Mouse (Mus musculus) liver, embryonic 13.5 days (tissue): ENCODE data around the gene Fam196b. TPM values are rescaled to one million over a fixed set of nuclear protein-coding genes. Genes with fewer than 3 reads are reported as not detected.

Experiments
- ATAC-seq: fragments of 200-750 bp; cut with Nextera tagmentation; 2 replicates; pipeline ENCODE4 v1.8.0; 2017; ENCODE audit warnings: low read depth, mild to moderate bottlenecking, moderate number of reproducible peaks, moderate library complexity
- DNase-seq: peaks from one replicate; pipeline ENCODE4 v3.0.0; 2022
- H3K27ac ChIP-seq: fragments of 300-500 bp; sonication (generic); 2 replicates; pipeline ENCODE4 v1.5.1; 2015; ENCODE audit warnings: moderate library complexity, mild to moderate bottlenecking, inconsistent platforms
- H3K27me3 ChIP-seq: fragments of 300-500 bp; sonication (generic); 2 replicates; pipeline ENCODE4 v1.6.1; 2015; ENCODE audit warnings: mild to moderate bottlenecking, inconsistent platforms
- H3K36me3 ChIP-seq: fragments of 300-500 bp; sonication (generic); 2 replicates; pipeline ENCODE4 v1.6.1; 2015; ENCODE audit warnings: mild to moderate bottlenecking, inconsistent platforms
- H3K4me1 ChIP-seq: fragments of 300-500 bp; sonication (generic); replicated peaks from 2 replicates; pipeline ENCODE4 v1.6.1; 2015; ENCODE audit warnings: inconsistent platforms
- H3K4me2 ChIP-seq: fragments of 300-500 bp; sonication (generic); 2 replicates; pipeline ENCODE4 v1.6.1; 2015; ENCODE audit warnings: inconsistent platforms, mild to moderate bottlenecking, moderate library complexity
- H3K4me3 ChIP-seq: fragments of 300-500 bp; sonication (generic); replicated peaks from 2 replicates; pipeline ENCODE4 v1.5.1; 2015; ENCODE audit warnings: mild to moderate bottlenecking, inconsistent platforms
- H3K9ac ChIP-seq: fragments of 300-500 bp; sonication (generic); 2 replicates; pipeline ENCODE4 v1.6.1; 2015; ENCODE audit warnings: mild to moderate bottlenecking, inconsistent platforms
- H3K9me3 ChIP-seq: fragments of 300-500 bp; sonication (generic); replicated peaks from 2 replicates; pipeline ENCODE4 v1.6.1; 2016; ENCODE audit warnings: inconsistent platforms
- WGBS: fragments of 180-500 bp; shearing (Covaris S2); methylation state at CpG from one replicate; pipeline ENCODE4 v1.1.7; 2015; ENCODE audit not compliant: insufficient replicate concordance; 5-methylcytosine and 5-hydroxymethylcytosine counted together
- polyA plus RNA-seq: library from polyadenylated mRNA; unstranded; fragments of >200 nt; fragmentation: Nextera tagmentation; extraction: Ambion mirVana; gene quantifications from 2 replicates; pipeline ENCODE4 v1.2.1, GENCODE M21; 2015

Gene Fam196b
- polyA plus RNA-seq, 1 experiment from 2014 or later, result 0.06 TPM

GRCm38 (mm10) chr11:34384178-34384577 is 69.6 kb downstream of the Fam196b start:
- H3K27ac ChIP-seq, result no peak overlapping the region
- no peak overlapping the region for H3K4me3 ChIP-seq
- H3K4me1 ChIP-seq, result no peaks in the 10 kb centered on the region
- H3K9me3 ChIP-seq, result no peaks in the 10 kb centered on the region
- H3K36me3 ChIP-seq, result no peaks in the 10 kb centered on the region
- ATAC-seq (no peak), DNase-seq (no peak)
- no peak overlapping the region for H3K4me2 ChIP-seq
- H3K27me3 ChIP-seq, result no peaks in the 10 kb centered on the region
- H3K9ac ChIP-seq, result no peak overlapping the region
- WGBS, result 20% methylated on average over 4 of the region's 4 CpGs

GRCm38 (mm10) chr11:34385001-34385688 is 70.5 kb downstream of the Fam196b start:
- Histone ChIP-seq H3K4me2 (no peak overlapping the region), H3K4me1 (no peaks in the 10 kb centered on the region), H3K27ac (no peak overlapping the region), H3K9me3 (no peaks in the 10 kb centered on the region), H3K27me3 (no peaks in the 10 kb centered on the region), H3K36me3 (no peaks in the 10 kb centered on the region), H3K4me3 (no peak overlapping the region), H3K9ac (no peak overlapping the region)
- DNase-seq, result no peak
- 42% methylated on average over 1 of the region's 1 CpGs for WGBS
- ATAC-seq, result no peak

- H3K27ac ChIP-seq, result no peak overlapping the region
- H3K4me3 ChIP-seq, result no peak overlapping the region
- 50% methylated on average over 6 of the region's 6 CpGs for WGBS
- H3K9ac ChIP-seq, result no peak overlapping the region
- H3K4me1 ChIP-seq, result no peaks in the 10 kb centered on the region
- no peak for ATAC-seq
- no peaks in the 10 kb centered on the region for H3K9me3 ChIP-seq
- DNase-seq, result no peak
- H3K4me2 ChIP-seq, result no peak overlapping the region
- no peaks in the 10 kb centered on the region for H3K27me3 ChIP-seq
- no peaks in the 10 kb centered on the region for H3K36me3 ChIP-seq
Observed at GRCm38 (mm10) chr11:34389261-34390116, 74.9 kb downstream of the Fam196b start.

GRCm38 (mm10) chr11:34392105-34392504 is 77.5 kb downstream of the Fam196b start:
- 59% methylated on average over 4 of the region's 4 CpGs for WGBS
- H3K27me3 ChIP-seq, result no peaks in the 10 kb centered on the region
- no peaks in the 10 kb centered on the region for H3K4me1 ChIP-seq
- no peak for DNase-seq
- no peak overlapping the region for H3K9ac ChIP-seq
- no peak for ATAC-seq
- no peak overlapping the region for H3K4me3 ChIP-seq
- no peaks in the 10 kb centered on the region for H3K36me3 ChIP-seq
- no peak overlapping the region for H3K27ac ChIP-seq
- no peak overlapping the region for H3K4me2 ChIP-seq
- no peaks in the 10 kb centered on the region for H3K9me3 ChIP-seq

GRCm38 (mm10) chr11:34395802-34396201 is 81.2 kb downstream of the Fam196b start:
- H3K9me3 ChIP-seq, result no peaks in the 10 kb centered on the region
- H3K9ac ChIP-seq, result no peak overlapping the region
- H3K36me3 ChIP-seq, result no peaks in the 10 kb centered on the region
- H3K27ac ChIP-seq, result no peak overlapping the region
- 45% methylated on average over 3 of the region's 3 CpGs for WGBS
- DNase-seq (no peak), ATAC-seq (no peak)
- 0 out of 2 replicates have a peak, but pooled peaks cover 3% of the 10 kb centered on the region for H3K4me1 ChIP-seq
- H3K4me2 ChIP-seq, result no peak overlapping the region
- no peak overlapping the region for H3K4me3 ChIP-seq
- no peaks in the 10 kb centered on the region for H3K27me3 ChIP-seq

GRCm38 (mm10) chr11:34397661-34398060 is 83.0 kb downstream of the Fam196b start:
- Histone ChIP-seq H3K9ac (no peak overlapping the region), H3K4me1 (0 out of 2 replicates have a peak, but pooled peaks cover 3% of the 10 kb centered on the region), H3K36me3 (no peaks in the 10 kb centered on the region), H3K27me3 (no peaks in the 10 kb centered on the region), H3K9me3 (no peaks in the 10 kb centered on the region), H3K27ac (no peak overlapping the region), H3K4me2 (no peak overlapping the region), H3K4me3 (no peak overlapping the region)
- no peak for ATAC-seq
- WGBS, result 65% methylated on average over 5 of the region's 5 CpGs
- no peak for DNase-seq

- ATAC-seq (no peak), DNase-seq (no peak)
- Histone ChIP-seq H3K9me3 (no peaks in the 10 kb centered on the region), H3K4me2 (no peak overlapping the region), H3K9ac (no peak overlapping the region), H3K27me3 (no peaks in the 10 kb centered on the region), H3K4me1 (0 out of 2 replicates have a peak, but pooled peaks cover 3% of the 10 kb centered on the region), H3K4me3 (no peak overlapping the region), H3K36me3 (no peaks in the 10 kb centered on the region), H3K27ac (no peak overlapping the region)
- 16% methylated on average over 2 of the region's 2 CpGs for WGBS
Observed at GRCm38 (mm10) chr11:34398555-34398954, 83.9 kb downstream of the Fam196b start.

- Histone ChIP-seq H3K4me1 (0 out of 2 replicates have a peak, but pooled peaks cover 3% of the 10 kb centered on the region), H3K4me3 (no peak overlapping the region), H3K9me3 (no peaks in the 10 kb centered on the region), H3K36me3 (no peaks in the 10 kb centered on the region), H3K27ac (no peak overlapping the region), H3K4me2 (no peak overlapping the region), H3K9ac (no peak overlapping the region), H3K27me3 (no peaks in the 10 kb centered on the region)
- DNase-seq (no peak), ATAC-seq (no peak)
- WGBS, result 78% methylated on average over 8 of the region's 8 CpGs
Observed at GRCm38 (mm10) chr11:34401343-34401742, 86.7 kb downstream of the Fam196b start.

- H3K36me3 ChIP-seq, result no peaks in the 10 kb centered on the region
- no peaks in the 10 kb centered on the region for H3K4me1 ChIP-seq
- H3K27ac ChIP-seq, result no peak overlapping the region
- DNase-seq (no peak), ATAC-seq (no peak)
- no peaks in the 10 kb centered on the region for H3K9me3 ChIP-seq
- H3K4me2 ChIP-seq, result no peak overlapping the region
- no peaks in the 10 kb centered on the region for H3K27me3 ChIP-seq
- H3K9ac ChIP-seq, result no peak overlapping the region
- no peak overlapping the region for H3K4me3 ChIP-seq
- 65% methylated on average over 1 of the region's 1 CpGs for WGBS
Observed at GRCm38 (mm10) chr11:34405311-34405710, 90.7 kb downstream of the Fam196b start.

GRCm38 (mm10) chr11:34406309-34406708 is 91.7 kb downstream of the Fam196b start:
- H3K36me3 ChIP-seq, result no peaks in the 10 kb centered on the region
- H3K4me3 ChIP-seq, result no peak overlapping the region
- no peak overlapping the region for H3K9ac ChIP-seq
- 68% methylated on average over 8 of the region's 8 CpGs for WGBS
- DNase-seq (no peak), ATAC-seq (no peak)
- H3K27ac ChIP-seq, result no peak overlapping the region
- no peaks in the 10 kb centered on the region for H3K4me1 ChIP-seq
- H3K4me2 ChIP-seq, result no peak overlapping the region
- H3K9me3 ChIP-seq, result no peaks in the 10 kb centered on the region
- no peaks in the 10 kb centered on the region for H3K27me3 ChIP-seq

GRCm38 (mm10) chr11:34406850-34407249 is 92.2 kb downstream of the Fam196b start:
- no peak for DNase-seq
- Histone ChIP-seq H3K4me3 (no peak overlapping the region), H3K9me3 (no peaks in the 10 kb centered on the region), H3K4me2 (no peak overlapping the region), H3K27ac (no peak overlapping the region), H3K27me3 (no peaks in the 10 kb centered on the region), H3K9ac (no peak overlapping the region), H3K4me1 (no peaks in the 10 kb centered on the region), H3K36me3 (no peaks in the 10 kb centered on the region)
- no peak for ATAC-seq
- 46% methylated on average over 5 of the region's 5 CpGs for WGBS
